Mouse (Mus musculus): ENCODE results near the gene Ddx50. TPM values are rescaled to one million over a fixed set of nuclear protein-coding genes. Genes with fewer than 3 reads are reported as not detected.
"Not testable (repeated sequence)": the region's sequence is repeated elsewhere in the genome, so short reads cannot be mapped to it uniquely, and the experiment has no call there.

The Ddx50 gene
- total and polyA plus RNA-seq, 2 experiments from 2014 or later: 40.8 to 77.0 TPM

DNA sequence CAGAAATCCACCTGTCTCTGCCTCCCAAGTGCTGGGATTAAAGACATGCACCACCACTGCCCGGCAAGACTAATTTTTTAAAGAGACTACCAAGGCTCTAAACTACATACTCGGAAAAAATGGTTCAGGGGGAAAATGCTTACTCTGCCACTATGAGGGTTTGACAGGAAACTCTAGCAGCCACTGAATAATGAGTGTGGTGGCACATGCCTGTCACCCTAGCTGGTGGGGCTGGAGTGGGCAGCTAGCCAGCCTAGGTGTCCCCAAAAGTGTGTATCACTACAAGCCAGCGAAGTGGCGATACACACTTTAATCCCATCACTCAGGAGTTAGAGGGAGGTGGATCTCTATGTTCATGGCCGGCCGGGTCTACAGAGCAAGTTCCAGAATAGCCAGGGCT is 51.0 kb downstream of the Ddx50 start:
- ATAC-seq (ENCODE audit: low FRiP score) (no peak), DNase-seq (ENCODE audit: low spot score) (no peak)
- TF ChIP-seq CTCF (IDR thresholded peaks at IDR 0.05): no peak
- H3K36me3 ChIP-seq (ENCODE audit: insufficient read depth, low read length): peaks cover 15% of the 10 kb centered on the region
- no peak overlapping the region for H3K4me2 ChIP-seq (ENCODE audit: low read depth, low read length, poor library complexity, severe bottlenecking)
- H3K9me3 ChIP-seq (ENCODE audit: low read length): no peaks in the 10 kb centered on the region
- H3K4me1 ChIP-seq (ENCODE audit: insufficient read depth, low read length): no peaks in the 10 kb centered on the region
- H3K4me3 ChIP-seq (ENCODE audit: low read depth, low read length): no peak overlapping the region
- H3K27me3 ChIP-seq (ENCODE audit: insufficient read depth, low read length): no peaks in the 10 kb centered on the region
- 86% methylated on average over 6 of the region's 6 CpGs for WGBS
- H3K9ac ChIP-seq (replicated peaks; ENCODE audit: low read length, poor library complexity, severe bottlenecking): no peak overlapping the region
- no peak overlapping the region for H3K27ac ChIP-seq (ENCODE audit: low read depth, low read length)

DNA sequence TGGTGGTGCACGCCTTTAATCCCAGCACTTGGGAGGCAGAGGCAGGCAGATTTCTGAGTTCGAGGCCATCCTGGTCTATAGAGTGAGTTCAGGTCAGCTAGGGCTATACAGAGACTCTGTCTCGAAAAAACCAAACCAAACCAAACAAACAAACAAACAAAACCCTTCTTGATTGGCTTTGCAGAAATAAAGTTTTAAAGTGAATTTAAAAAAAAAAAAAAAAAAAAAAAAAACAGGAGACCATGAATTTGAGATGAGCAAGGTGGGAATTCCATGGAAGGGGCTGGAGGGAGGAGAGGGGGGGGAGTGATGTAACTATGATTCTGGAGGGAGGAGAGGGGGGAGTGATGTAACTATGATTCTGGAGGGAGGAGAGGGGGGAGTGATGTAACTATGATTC is 51.7 kb downstream of the Ddx50 start:
- peaks cover 19% of the 10 kb centered on the region for H3K36me3 ChIP-seq (ENCODE audit: insufficient read depth, low read length)
- not testable (repeated sequence) for H3K4me1 ChIP-seq (ENCODE audit: insufficient read depth, low read length); H3K4me3 ChIP-seq (ENCODE audit: low read depth, low read length); H3K9ac ChIP-seq (replicated peaks; ENCODE audit: low read length, poor library complexity, severe bottlenecking); H3K27me3 ChIP-seq (ENCODE audit: insufficient read depth, low read length); ATAC-seq (ENCODE audit: low FRiP score); H3K9me3 ChIP-seq (ENCODE audit: low read length); DNase-seq (ENCODE audit: low spot score); H3K27ac ChIP-seq (ENCODE audit: low read depth, low read length); H3K4me2 ChIP-seq (ENCODE audit: low read depth, low read length, poor library complexity, severe bottlenecking)
- 95% methylated on average over 3 of the region's 3 CpGs for WGBS

DNA sequence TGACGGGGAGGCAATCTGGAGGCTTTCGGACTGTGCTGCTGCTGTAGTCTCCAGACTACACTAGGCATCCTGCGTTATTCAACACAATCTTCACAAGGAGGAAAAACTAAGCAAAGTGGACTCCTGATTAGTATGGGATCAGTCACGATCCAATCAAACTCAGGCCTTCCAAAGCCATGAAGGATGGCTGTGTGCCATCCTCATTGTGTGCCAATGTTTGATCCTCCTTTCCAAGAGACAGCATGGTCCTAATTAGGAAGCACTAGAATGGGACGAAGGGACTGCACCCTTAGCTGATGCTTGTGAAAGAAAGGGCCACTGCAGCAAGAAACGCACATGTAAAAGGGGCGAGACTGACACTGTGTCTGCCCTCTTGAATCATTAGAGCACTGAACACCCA is 58.5 kb downstream of the Ddx50 start:
- ATAC-seq (ENCODE audit: low FRiP score) (no peak), DNase-seq (ENCODE audit: low spot score) (no peak)
- 78% methylated on average over 7 of the region's 7 CpGs for WGBS
- no peaks in the 10 kb centered on the region for H3K4me1 ChIP-seq (ENCODE audit: insufficient read depth, low read length)
- no peak overlapping the region for H3K9ac ChIP-seq (replicated peaks; ENCODE audit: low read length, poor library complexity, severe bottlenecking)
- H3K27me3 ChIP-seq (ENCODE audit: insufficient read depth, low read length): no peaks in the 10 kb centered on the region
- no peak for TF ChIP-seq CTCF (IDR thresholded peaks at IDR 0.05)
- H3K4me3 ChIP-seq (ENCODE audit: low read depth, low read length): no peak overlapping the region
- no peaks in the 10 kb centered on the region for H3K9me3 ChIP-seq (ENCODE audit: low read length)
- peaks cover 44% of the 10 kb centered on the region for H3K36me3 ChIP-seq (ENCODE audit: insufficient read depth, low read length)
- no peak overlapping the region for H3K4me2 ChIP-seq (ENCODE audit: low read depth, low read length, poor library complexity, severe bottlenecking)
- H3K27ac ChIP-seq (ENCODE audit: low read depth, low read length): no peak overlapping the region

GRCm38 (mm10) chr10:62590200-62590599 is 60.8 kb downstream of the Ddx50 start:
- Histone ChIP-seq H3K4me2 (ENCODE audit: low read depth, low read length, poor library complexity, severe bottlenecking) (no peak overlapping the region), H3K27me3 (ENCODE audit: insufficient read depth, low read length) (no peaks in the 10 kb centered on the region), H3K36me3 (ENCODE audit: insufficient read depth, low read length) (peaks cover 52% of the 10 kb centered on the region), H3K9ac (replicated peaks; ENCODE audit: low read length, poor library complexity, severe bottlenecking) (no peak overlapping the region), H3K27ac (ENCODE audit: low read depth, low read length) (0 out of 2 replicates have a peak overlapping the region, but pooled peaks have one; percentile 6), H3K4me1 (ENCODE audit: insufficient read depth, low read length) (no peaks in the 10 kb centered on the region), H3K4me3 (ENCODE audit: low read depth, low read length) (no peak overlapping the region), H3K9me3 (ENCODE audit: low read length) (no peaks in the 10 kb centered on the region)
- TF ChIP-seq CTCF (IDR thresholded peaks at IDR 0.05): peak; percentile 98
- 23% methylated on average over 6 of the region's 6 CpGs for WGBS
- DNase-seq (ENCODE audit: low spot score) (peak; percentile 96), ATAC-seq (ENCODE audit: low FRiP score) (peak; percentile 71)

GRCm38 (mm10) chr10:62588616-62589015 is 62.4 kb downstream of the Ddx50 start:
- ATAC-seq (ENCODE audit: low FRiP score): no peak
- TF ChIP-seq CTCF (IDR thresholded peaks at IDR 0.05): no peak
- Histone ChIP-seq H3K27me3 (ENCODE audit: insufficient read depth, low read length) (no peaks in the 10 kb centered on the region), H3K4me2 (ENCODE audit: low read depth, low read length, poor library complexity, severe bottlenecking) (no peak overlapping the region), H3K4me1 (ENCODE audit: insufficient read depth, low read length) (no peaks in the 10 kb centered on the region), H3K27ac (ENCODE audit: low read depth, low read length) (no peak overlapping the region), H3K4me3 (ENCODE audit: low read depth, low read length) (no peak overlapping the region), H3K9ac (replicated peaks; ENCODE audit: low read length, poor library complexity, severe bottlenecking) (no peak overlapping the region), H3K9me3 (ENCODE audit: low read length) (no peaks in the 10 kb centered on the region), H3K36me3 (ENCODE audit: insufficient read depth, low read length) (peaks cover 60% of the 10 kb centered on the region)
- DNase-seq (ENCODE audit: low spot score): no peak
- WGBS: 84% methylated on average over 4 of the region's 4 CpGs

GRCm38 (mm10) chr10:62583245-62583644 is 67.8 kb downstream of the Ddx50 start:
- 97% methylated on average over 1 of the region's 1 CpGs for WGBS

More at GRCm38 (mm10) chr10:62583245-62583644, 67.8 kb downstream of the Ddx50 start:
- Histone ChIP-seq H3K4me3 (ENCODE audit: low read depth, low read length) (no peak overlapping the region), H3K27ac (ENCODE audit: low read depth, low read length) (no peak overlapping the region), H3K4me1 (ENCODE audit: insufficient read depth, low read length) (no peaks in the 10 kb centered on the region), H3K9ac (replicated peaks; ENCODE audit: low read length, poor library complexity, severe bottlenecking) (no peak overlapping the region), H3K27me3 (ENCODE audit: insufficient read depth, low read length) (no peaks in the 10 kb centered on the region), H3K9me3 (ENCODE audit: low read length) (no peaks in the 10 kb centered on the region), H3K36me3 (ENCODE audit: insufficient read depth, low read length) (peaks cover 65% of the 10 kb centered on the region), H3K4me2 (ENCODE audit: low read depth, low read length, poor library complexity, severe bottlenecking) (no peak overlapping the region)
- ATAC-seq (ENCODE audit: low FRiP score) (no peak), DNase-seq (ENCODE audit: low spot score) (no peak)
- no peak for TF ChIP-seq CTCF (IDR thresholded peaks at IDR 0.05)

Data from midbrain, postnatal 0 days (tissue).